Mouse (Mus musculus): ENCODE measurements at regions not wholly inside any gene's neighbourhood (a gene's known extent, or its start where the extent isn't known, plus 50 kb on each side); places are given as distances from the start of the nearest gene placed in this dataset.

GRCm38 (mm10) chr8:87208036-87208435 is 264.4 kb downstream of the Cbln1 start:
- TF ChIP-seq CTCF (IDR thresholded peaks at IDR 0.05), result no peak
- no peak for TF ChIP-seq EP300 (IDR thresholded peaks at IDR 0.05)

Data from lung, postnatal 0 days (tissue).